Mouse (Mus musculus) liver, postnatal 0 days (tissue): ENCODE measurements around the gene Olfr77.

Experiments used
- CTCF ChIP-seq: sonication (generic); IDR thresholded peaks from 2 replicates; pipeline ENCODE4 v1.5.1; 2016; ENCODE audit warnings: antibody characterized with exemption, low read depth
- EP300 ChIP-seq: IDR thresholded peaks from 2 replicates; pipeline ENCODE4 v1.6.1; 2016; ENCODE audit warnings: antibody characterized with exemption, low read depth, mild to moderate bottlenecking

DNA sequence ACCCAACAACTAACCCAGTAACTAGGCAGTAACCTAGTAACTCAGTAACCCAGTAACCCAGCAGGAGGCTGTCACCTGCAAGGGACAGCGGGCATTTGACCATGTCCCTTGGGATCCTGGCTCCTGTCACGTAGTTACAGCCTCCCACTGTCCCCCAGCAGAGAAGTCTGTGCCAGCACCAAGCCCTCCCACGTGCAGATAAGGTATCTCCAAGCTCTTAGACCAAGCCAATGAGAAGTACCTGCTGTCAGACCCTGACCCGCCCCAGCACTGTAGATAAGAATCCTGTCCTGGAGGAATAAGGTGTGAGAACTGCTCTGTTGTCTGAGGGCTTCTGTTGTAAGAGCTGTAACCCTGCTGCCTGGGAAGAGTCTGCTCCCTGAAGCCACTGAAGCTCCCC is 5.5 kb upstream of the Olfr77 start:
- TF ChIP-seq CTCF (no peak), EP300 (no peak)
